Mouse (Mus musculus) cerebellum, adult 18-20 months (tissue): ENCODE results near the gene Celf2.

Experiments used
- DNase-seq, 2 experiments: peaks; one replicate each; pipeline ENCODE4 v3.0.0; 2021

The Celf2 gene

GRCm38 (mm10) chr2:7173271-7174064 lies 335.9 kb downstream of the Celf2 start:
- peak; percentile 75 to 83 for DNase-seq

DNA sequence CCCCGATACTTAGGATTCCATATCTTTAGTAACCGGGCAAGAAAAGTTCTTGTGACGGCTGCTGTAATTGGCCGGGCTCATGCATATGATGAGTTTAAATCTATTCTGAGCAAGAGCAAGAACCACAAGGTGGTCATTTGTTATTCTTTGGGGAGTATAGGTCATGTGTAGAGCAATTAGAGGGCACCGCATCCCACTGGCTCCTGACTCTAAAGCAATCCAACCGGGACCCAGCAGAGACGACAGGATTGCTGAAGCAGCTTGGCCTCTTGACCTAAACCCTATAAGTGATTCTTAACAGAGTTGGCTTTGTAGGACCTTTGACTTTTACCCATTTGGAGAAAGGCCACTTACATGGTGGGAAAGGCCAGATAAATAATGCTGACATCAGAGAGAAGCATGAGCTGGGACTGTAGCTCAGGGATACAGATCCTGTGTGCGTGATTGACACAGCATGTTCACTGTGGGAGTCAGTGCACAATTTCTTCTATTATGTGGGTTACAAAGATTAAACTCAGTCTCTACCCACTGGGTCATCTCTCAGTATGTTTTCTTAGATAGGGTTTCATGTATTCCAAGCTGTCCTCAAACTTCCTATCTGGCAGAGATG lies 338.2 kb downstream of the Celf2 start:
- no peak for DNase-seq

DNA sequence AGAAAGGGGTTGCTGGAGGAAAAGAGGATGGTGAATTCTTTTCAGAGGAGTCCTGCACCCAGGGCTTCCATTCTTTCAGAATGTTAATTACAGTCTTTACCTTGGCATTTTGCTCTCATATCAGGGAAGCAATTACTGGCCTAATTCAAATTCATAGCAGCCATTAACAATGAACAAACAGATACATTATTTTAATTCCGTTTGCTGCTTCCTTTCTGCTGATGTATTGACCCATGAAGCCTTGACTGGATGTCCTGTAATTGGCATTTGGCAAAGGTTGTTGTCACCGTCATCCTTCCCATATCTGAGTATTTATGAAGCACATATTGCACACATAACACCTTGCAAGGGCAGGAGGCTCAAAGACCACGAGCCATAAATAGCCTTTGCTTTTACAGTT lies 343.6 kb downstream of the Celf2 start:
- no peak for DNase-seq

- no peak for DNase-seq
Observed at GRCm38 (mm10) chr2:7160108-7160507, 349.3 kb downstream of the Celf2 start.

- DNase-seq: no peak
Observed at GRCm38 (mm10) chr2:7147303-7147702, 362.1 kb downstream of the Celf2 start.

DNA sequence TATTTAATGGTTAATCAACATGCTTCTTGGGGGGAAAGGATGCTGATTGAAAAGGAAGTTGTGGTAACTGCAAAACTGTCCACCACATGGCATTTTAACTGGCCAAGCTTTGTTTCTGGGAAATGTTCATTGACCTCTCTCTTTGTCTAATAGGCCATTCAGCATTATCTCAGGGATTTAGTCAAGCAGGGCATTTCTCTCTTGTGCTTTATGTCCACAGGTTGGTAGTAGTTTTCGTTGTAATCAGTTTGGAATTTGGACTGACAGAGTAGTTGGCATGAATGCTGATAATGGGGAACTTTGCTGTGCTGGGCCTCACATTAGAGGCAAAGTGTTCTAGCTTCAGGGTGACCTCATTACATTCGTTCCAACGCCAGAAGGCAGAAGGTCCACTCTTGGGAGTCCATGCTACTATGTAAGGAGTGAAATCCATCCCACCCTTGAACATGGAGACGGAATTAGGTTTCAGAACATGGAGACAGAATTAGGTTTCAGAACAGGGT lies 363.8 kb downstream of the Celf2 start:
- DNase-seq: no peak

- DNase-seq: no peak
Observed at GRCm38 (mm10) chr2:7144871-7145270, 364.5 kb downstream of the Celf2 start.

- no peak for DNase-seq
Observed at GRCm38 (mm10) chr2:7123366-7123765, 386.0 kb downstream of the Celf2 start.

DNA sequence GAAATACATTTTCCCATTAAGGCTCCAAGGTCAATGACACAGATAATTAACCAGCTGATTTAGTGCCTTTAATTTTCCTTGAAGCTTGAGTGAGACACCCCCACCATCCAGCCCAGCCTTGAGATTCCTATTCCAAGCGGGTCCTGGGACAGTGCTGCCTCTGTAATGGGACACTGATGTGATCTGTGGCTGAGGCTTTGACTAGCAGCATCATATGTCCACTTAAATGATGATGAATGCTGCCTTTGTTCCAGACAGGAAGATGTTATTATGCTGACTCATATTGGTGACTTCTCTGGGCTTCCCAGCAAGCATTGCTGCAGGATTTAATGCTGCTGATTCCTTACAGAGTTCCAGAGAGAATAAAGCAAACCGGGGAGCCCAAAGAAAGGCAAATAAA lies 393.6 kb downstream of the Celf2 start:
- DNase-seq: no peak

DNA sequence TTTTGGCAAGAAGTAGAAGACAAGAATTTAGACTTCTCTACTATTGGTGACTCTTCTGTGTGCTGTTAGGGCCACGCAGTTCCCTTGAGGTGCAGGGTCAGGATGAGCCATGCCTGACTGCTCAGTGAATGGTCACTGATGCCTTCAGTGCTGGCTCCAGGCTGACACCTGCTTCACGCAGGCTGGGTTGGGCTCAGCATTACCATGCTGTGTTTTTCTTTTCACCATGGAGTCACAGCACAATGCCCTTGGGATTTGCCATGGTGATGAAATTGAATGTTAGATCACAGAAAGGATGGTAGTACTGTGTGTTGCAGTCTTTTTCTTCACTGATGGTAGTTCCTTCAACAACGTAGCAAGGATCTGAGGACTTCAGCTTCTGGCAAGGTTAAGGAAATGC lies 394.2 kb downstream of the Celf2 start:
- DNase-seq: no peak

DNA sequence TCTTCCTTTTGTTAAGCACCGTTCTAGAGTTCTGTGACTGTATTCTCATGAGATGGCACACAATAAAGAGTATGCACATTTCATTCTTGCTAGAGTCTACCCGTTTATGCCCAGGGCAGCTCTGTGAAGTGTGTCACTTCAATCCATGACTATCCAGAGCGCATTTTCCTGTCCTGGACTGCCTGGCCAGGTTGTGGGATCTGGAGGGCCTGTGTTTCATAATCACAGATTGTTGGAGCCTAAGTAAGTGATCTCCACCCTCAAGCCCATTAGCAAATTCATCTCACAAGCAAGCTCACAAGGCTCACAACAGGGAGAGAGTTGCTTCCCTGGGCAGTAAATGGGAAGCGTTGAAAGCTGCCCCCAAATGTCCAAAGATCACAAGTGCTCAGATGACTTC lies 395.6 kb downstream of the Celf2 start:
- no peak for DNase-seq

GRCm38 (mm10) chr2:7112156-7112813 lies 397.1 kb downstream of the Celf2 start:
- DNase-seq: no peak

DNA sequence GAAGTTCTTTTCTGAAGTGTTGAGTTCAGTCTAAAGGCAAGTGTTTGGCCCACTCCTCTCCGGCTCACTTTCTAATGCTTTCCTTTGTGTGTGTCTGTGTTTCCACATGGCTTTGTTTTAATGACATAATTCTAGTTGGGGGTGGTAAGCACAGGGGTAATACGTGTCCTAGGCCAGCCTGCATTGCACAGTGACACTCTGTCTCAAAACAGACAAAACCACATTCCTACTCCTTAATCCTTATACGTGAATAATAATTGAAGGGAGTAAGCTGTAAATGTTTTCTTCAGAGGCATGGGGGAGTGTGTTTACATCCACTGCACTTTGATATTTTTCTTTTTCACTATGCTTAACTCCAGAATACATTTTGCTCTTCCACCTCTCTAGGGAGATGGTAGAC lies 415.9 kb downstream of the Celf2 start:
- DNase-seq: no peak

- no peak for DNase-seq
Observed at GRCm38 (mm10) chr2:7092641-7093040, 416.7 kb downstream of the Celf2 start.

GRCm38 (mm10) chr2:7090496-7090895 lies 418.9 kb downstream of the Celf2 start:
- no peak for DNase-seq

DNA sequence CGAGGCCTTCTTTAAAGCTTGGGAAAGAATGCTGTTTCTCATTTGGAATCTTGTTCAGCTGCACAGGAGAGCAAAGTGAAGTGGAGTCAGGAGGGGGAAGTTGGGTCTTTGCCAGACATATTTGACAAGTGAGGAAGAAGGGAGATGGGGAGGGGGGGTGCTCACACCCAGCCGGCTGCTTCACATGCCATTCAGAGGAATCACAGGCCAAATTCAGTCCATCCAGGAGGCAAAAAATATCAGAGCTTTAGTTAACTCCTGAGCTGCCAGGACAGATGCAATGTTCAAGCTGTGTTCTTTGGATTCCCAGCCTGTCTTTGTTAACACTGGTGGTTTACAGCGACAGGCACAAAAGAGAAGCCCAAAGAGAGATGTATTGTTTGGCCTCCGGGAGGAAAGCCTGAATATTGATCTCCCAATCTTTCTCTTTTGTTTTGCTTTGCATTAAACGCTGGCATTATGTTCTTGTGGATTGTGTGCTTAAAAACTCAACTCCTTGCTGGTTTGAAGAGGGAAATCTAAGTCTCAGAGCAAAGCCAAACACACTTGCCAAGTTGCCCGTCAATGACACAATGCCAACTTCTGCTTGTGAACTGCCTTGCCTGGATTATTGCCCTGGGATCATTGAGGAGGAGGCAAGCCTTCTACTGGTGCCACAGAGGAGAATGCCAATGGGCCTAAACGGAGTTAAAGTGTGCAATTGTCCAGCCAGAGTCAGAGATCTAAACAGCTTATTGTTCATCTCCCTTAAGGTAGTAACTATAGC lies 420.1 kb downstream of the Celf2 start:
- DNase-seq: peak in 1 of 2 experiments; percentile 22

DNA sequence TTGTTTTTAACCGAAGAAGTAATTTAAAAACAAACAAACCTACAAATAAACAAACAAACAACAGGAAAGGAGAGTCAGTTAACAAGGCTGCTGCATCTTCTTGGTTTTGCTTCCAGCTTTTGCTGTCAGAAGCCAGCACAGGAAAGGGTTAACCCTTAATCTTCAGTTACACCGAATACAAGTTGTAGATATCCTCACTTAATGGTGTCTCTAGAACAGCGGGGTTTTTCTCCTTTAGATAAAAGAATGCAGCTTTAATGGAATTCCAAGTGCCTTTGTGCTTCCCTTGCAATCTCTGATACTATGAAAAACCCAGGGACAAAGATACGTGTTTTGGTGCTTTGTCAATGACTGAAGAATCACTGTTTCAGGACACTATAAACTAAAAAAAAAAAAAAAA lies 420.8 kb downstream of the Celf2 start:
- DNase-seq: no peak

GRCm38 (mm10) chr2:7087480-7087879 lies 421.9 kb downstream of the Celf2 start:
- DNase-seq: no peak

GRCm38 (mm10) chr2:7083489-7084090 lies 425.8 kb downstream of the Celf2 start:
- DNase-seq: no peak

- DNase-seq: no peak
Observed at GRCm38 (mm10) chr2:7082376-7083025, 426.9 kb downstream of the Celf2 start.

DNA sequence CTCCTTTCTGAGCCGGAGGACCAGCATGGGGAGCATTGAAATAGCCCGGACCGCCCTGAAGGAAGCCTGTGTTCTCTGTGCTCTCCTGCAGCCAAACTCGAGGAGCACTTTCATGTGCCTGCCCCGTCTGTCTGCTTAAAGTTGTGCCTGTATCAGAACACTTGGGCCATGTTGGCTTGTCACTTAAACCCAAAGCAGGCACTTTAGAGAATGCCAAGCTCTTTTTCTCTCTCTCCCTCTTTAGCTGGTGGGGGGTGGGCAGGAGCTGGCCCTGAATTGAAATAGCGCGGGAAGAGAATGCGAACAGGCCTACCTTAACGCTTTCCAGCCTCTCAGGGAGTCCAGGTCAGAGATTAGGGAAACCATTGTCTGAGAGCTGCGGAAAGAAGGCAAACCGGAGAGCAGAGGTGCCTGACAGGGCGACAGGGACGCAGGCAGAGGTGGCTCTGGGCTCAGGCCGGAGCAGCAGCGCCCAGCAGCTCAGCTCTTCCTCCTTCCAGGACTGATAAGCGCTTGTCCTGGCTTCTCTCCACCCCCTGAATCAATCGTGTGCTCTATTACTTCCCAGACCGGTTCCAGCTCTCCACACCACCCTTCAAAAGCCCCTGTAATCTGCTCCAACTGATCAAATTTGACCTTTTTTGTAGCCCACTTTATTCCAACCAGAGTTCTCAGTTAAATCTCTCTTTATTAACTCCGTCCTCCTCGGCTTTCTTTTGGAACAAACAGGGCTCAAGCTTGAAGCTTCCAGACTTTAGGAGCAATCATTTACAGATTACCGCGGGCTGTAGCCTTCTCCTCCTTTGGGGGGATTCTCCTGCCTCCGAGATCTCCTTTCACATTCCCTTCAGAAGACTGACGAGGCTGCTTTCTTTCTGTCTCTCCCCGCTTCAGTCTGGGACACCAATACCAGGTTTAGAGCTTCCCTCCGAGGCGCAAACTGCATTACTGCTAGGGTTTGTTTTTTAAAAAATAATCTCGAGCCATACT lies 428.3 kb downstream of the Celf2 start:
- peak; percentile 22 to 58 for DNase-seq
